Mouse (Mus musculus) embryonic fibroblast, embryonic 13.5 days (primary cell): Measurements from ENCODE around the gene Med12.

ENCODE experiments used
- CTCF ChIP-seq: IDR thresholded peaks from 2 replicates; pipeline ENCODE4 v1.5.1; 2011; ENCODE audit warnings: mild to moderate bottlenecking, control low read depth, low read length, moderate library complexity, borderline replicate concordance; ENCODE audit not compliant: insufficient read depth
- POLR2A ChIP-seq: IDR thresholded peaks from 2 replicates; pipeline ENCODE4 v1.6.1; 2011; ENCODE audit warnings: low read depth, mild to moderate bottlenecking, control low read depth, low read length, moderate library complexity

DNA sequence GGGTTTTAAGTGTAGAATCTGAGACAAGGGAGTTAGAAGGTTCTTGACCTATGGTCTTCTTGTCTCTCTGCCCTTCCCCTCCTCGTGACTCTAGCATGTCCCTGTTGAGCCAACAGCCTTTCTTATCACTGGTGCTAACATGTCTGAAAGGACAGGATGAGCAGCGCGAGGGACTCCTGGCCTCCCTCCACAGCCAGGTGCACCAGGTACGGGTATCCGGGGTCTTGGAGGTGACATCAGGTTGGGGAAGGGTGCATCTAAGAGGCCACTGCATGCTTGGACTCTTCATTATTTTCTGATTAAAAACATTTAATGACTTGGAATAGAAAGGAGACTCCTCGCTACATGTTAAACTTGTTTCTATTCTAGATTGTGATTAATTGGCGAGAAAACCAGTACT, 15.2 kb downstream of the Med12 start:
- TF ChIP-seq POLR2A (no peak), CTCF (no peak)
